Mouse (Mus musculus) cortical plate, adult 2 months (tissue): ENCODE measurements around the gene Gm17018. TPM values are rescaled to one million over a fixed set of nuclear protein-coding genes. Genes with fewer than 3 reads are reported as not detected.

Experiments used
- H3K27ac ChIP-seq: fragments of 200-500 bp; 2 replicates; pipeline ENCODE4 v1.5.1; 2012; ENCODE audit warnings: low read length, control low read depth, inconsistent platforms; ENCODE audit not compliant: insufficient read depth
- H3K4me1 ChIP-seq: fragments of 200-500 bp; 2 replicates; pipeline ENCODE4 v1.6.1; 2011; ENCODE audit warnings: low read length; ENCODE audit not compliant: control insufficient read depth, insufficient read depth
- H3K4me3 ChIP-seq: fragments of 200-500 bp; 2 replicates; pipeline ENCODE4 v1.5.1; 2011; ENCODE audit warnings: mild to moderate bottlenecking, low read length, control low read depth; ENCODE audit not compliant: insufficient read depth
- CTCF ChIP-seq: fragments of 200-500 bp; IDR thresholded peaks from 2 replicates; pipeline ENCODE4 v1.5.1; 2011; ENCODE audit warnings: mild to moderate bottlenecking, control low read depth, low read length; ENCODE audit not compliant: insufficient read depth; ENCODE audit errors: extremely low read depth
- POLR2A ChIP-seq: fragments of 200-500 bp; IDR thresholded peaks from 2 replicates; pipeline ENCODE4 v1.6.1; 2011; ENCODE audit warnings: mild to moderate bottlenecking, low read length, control low read depth; ENCODE audit not compliant: insufficient read depth; ENCODE audit errors: extremely low read depth
- polyA plus RNA-seq: library from polyadenylated mRNA; depleted of rRNA; stranded (reverse); fragments of >200 nt; gene quantifications from 2 replicates; pipeline ENCODE4 v1.2.3, GENCODE M21; 2012

Gm17018 gene
- polyA plus RNA-seq, 1 experiment = 54.5 TPM

DNA sequence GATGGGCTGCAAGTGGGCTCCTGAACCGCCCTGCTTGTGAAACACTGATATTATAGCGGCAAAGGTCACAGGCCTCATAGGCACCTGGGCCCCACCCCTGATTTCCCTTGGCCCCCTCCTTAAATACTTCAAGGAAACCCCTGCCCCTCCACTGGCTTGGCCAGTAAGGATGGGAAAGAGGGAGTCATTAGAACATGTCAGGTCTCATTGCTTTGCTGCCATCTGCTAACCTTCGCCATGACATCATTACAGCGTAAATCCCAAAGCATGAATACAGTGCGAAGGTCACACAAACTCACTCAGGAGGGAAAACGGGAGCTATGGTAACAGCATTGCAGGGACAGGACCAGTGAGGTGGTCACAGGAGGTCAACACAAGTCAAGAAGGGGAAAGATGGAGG is 36.0 kb downstream of the Gm17018 start:
- no peak overlapping the region for H3K27ac ChIP-seq
- TF ChIP-seq POLR2A = no peak
- no peak for TF ChIP-seq CTCF
- no peaks in the 10 kb centered on the region for H3K4me1 ChIP-seq
- H3K4me3 ChIP-seq = no peak overlapping the region

DNA sequence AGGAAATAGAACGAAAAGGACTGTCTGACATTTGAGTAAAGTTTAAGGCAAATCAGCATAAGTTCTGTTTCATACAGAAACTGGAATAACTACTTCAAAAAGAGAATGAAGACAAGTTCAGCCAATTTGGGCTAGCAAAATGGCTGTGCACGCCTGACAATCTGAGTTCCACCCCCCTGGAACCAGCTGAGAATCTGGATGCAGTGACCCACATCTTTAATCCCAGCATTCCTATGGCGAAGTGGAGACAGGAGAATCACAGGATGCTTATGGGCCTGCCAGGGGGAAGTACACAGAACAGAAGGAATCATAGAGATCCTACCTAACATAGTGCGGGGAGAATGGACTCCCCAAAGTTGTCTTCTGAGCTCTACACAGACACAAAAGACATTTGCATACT is 36.7 kb downstream of the Gm17018 start:
- no peaks in the 10 kb centered on the region for H3K4me1 ChIP-seq
- H3K4me3 ChIP-seq = no peak overlapping the region
- H3K27ac ChIP-seq = no peak overlapping the region
- TF ChIP-seq POLR2A = no peak
- TF ChIP-seq CTCF = no peak

DNA sequence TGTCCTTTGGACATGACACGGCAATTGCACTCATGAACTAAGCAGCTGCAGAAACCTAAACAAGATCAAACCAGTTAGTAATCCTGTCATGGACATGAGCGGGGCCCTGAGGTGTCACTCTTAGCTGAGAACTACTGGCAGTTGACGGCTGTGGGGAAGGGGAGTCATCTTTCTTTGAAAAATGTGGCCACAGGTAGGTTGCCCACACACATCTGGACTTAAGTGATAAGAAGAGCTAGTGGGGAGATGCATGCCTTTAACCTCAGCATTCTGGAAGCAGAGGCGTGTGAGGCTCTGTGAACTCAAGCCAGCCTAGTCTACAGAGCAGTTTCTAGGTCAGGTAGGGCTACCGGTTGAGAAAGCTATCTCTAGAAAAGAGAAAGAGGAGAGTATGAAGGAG is 42.2 kb downstream of the Gm17018 start:
- Histone ChIP-seq H3K4me3 (no peak overlapping the region), H3K27ac (no peak overlapping the region), H3K4me1 (no peaks in the 10 kb centered on the region)
- TF ChIP-seq CTCF (no peak), POLR2A (no peak)

DNA sequence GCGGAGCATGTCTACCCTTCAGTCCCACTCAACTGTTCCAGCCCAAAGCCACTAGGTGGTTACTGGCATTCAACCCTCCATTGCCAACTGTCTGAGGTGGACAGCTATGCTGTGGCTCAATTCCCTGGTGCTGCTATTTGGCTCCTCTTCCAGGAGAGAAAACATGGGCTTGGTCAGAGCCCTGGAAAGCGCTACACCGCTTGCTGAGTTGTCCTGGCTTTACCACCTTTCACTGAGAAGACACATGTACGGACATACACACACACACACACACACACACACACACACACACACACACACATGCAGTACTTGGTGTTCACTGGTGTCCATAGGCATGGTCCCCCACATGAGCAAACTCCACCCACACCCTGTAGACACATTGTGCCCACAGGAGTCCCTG is 46.3 kb downstream of the Gm17018 start:
- H3K4me3 ChIP-seq = no peak overlapping the region
- no peak for TF ChIP-seq CTCF
- TF ChIP-seq POLR2A = no peak
- H3K4me1 ChIP-seq = no peaks in the 10 kb centered on the region
- no peak overlapping the region for H3K27ac ChIP-seq

DNA sequence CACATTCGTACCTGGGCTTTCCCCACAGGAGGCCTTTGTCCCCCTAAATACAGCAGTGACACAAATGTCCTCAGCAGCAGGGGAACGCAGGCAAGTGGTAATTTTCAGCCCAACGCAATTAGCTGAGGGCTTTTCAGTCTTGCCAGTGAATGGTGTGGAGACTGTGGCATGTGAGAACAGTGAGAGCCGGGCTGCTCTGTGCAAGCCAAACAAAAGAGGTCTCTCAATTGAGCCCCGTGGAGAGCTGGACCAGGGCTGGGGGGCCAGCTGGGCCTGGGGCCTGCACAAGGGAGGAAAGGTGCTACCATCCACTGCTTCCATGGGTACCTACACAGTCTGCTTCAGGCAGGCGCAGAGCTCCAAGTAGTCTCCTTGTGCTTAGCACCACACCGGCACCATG is 47.1 kb downstream of the Gm17018 start:
- no peaks in the 10 kb centered on the region for H3K4me1 ChIP-seq
- no peak for TF ChIP-seq POLR2A
- no peak for TF ChIP-seq CTCF

DNA sequence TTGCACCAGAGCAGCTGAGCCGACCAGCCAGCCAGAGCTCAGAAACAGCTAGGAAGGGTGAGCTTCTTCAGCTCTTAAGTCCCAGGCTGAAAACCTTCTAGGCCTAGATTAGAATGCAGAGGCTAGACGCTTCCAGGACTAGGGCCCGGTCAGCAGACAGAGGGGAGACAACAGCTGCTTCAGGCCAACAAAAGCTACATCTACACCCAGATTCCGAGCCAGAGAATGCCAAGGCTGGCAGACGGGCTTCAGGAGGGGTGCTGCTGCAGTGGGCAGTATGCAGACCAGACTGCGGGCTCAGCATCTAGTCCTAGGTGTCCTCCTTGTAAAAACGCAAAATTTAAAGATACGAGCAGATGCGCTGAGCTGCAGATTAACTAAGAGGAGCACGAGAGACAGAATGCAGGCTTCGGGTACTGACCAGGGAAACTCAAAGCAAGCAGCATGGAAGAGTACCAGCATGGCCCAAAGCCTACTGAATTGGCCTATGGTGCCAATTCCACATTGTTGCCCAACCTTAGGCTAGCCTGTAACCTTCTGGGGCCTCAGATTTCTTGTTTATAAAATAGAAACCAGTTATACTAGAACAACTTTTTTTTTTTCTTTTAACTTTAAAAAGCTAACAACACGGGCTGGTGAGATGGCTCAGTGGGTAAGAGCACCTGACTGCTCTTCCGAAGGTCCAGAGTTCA is 48.4 kb downstream of the Gm17018 start:
- Histone ChIP-seq H3K4me3 (no peak overlapping the region), H3K27ac (no peak overlapping the region), H3K4me1 (no peaks in the 10 kb centered on the region)
- TF ChIP-seq POLR2A = no peak
- TF ChIP-seq CTCF = no peak

More for the DNA sequence above, 47.1 kb downstream of the Gm17018 start:
- H3K27ac ChIP-seq = no peak overlapping the region
- H3K4me3 ChIP-seq = no peak overlapping the region

DNA sequence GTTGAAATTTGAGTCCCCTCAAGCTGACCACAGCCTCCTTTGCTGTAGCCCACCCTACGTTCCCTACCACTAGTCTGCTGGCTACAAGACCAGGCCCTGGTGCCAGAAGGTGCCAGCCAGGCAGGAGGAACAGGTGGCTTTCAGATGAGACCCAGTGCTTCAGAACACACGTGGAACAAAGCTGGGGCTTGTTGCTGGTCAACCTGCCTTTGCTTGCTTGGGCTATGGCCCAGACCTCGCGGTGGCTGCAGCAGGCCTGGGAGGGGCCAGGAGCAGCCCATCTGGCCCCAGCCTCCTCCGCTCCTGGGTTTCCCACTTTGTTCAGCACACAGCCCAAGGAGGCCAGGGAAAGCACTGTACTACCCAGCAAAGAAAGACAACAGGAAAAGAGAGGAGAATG is 50.4 kb downstream of the Gm17018 start:
- TF ChIP-seq CTCF (no peak), POLR2A (no peak)
- Histone ChIP-seq H3K27ac (no peak overlapping the region), H3K4me3 (no peak overlapping the region), H3K4me1 (peaks cover 2% of the 10 kb centered on the region)

DNA sequence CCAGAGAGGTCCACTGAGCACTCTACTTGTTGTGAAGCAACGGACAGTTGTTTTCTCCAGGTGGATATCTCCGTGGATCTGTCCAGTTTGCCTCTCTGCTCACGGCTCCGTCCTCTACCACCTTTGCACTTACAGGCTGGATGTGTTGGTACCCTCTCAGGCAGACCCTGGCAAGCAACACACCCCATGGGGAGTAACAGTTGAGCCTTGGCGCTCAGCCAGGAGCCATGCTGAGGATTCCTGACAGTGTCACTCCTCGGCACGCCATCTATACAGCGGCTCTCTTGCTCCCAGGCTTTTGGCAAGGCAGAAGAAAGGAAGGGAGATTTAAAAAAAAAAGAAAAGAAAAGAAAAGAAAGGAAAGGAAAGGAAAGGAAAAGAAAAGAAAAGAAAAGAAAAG is 54.0 kb downstream of the Gm17018 start:
- Histone ChIP-seq H3K4me3 (no peak overlapping the region), H3K27ac (no peak overlapping the region)
- TF ChIP-seq CTCF = no peak
- no peak for TF ChIP-seq POLR2A

DNA sequence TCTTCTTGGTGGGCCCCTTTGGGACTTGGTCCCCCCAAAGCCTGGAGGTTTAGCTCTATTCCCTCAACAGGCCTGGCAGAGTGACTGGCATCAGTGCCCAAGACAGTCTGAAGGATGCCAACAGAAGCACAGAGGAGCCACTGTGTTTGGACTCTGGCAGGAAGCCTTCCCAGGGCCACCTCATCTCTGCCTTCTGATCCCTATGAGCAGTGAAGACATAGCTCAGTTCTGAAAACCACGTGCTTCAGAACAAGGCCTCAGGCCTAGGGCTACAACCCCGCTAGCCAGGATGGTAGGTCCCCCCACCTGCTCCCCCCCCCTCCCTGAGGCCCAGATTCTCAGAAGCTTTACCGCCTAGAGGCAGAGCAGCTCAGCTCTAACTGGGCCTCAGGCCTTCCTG is 54.5 kb downstream of the Gm17018 start:
- Histone ChIP-seq H3K27ac (no peak overlapping the region), H3K4me1 (peaks cover 7% of the 10 kb centered on the region), H3K4me3 (no peak overlapping the region)
- TF ChIP-seq CTCF (no peak), POLR2A (no peak)

More for the DNA sequence above, 54.0 kb downstream of the Gm17018 start:
- H3K4me1 ChIP-seq = peaks cover 7% of the 10 kb centered on the region

DNA sequence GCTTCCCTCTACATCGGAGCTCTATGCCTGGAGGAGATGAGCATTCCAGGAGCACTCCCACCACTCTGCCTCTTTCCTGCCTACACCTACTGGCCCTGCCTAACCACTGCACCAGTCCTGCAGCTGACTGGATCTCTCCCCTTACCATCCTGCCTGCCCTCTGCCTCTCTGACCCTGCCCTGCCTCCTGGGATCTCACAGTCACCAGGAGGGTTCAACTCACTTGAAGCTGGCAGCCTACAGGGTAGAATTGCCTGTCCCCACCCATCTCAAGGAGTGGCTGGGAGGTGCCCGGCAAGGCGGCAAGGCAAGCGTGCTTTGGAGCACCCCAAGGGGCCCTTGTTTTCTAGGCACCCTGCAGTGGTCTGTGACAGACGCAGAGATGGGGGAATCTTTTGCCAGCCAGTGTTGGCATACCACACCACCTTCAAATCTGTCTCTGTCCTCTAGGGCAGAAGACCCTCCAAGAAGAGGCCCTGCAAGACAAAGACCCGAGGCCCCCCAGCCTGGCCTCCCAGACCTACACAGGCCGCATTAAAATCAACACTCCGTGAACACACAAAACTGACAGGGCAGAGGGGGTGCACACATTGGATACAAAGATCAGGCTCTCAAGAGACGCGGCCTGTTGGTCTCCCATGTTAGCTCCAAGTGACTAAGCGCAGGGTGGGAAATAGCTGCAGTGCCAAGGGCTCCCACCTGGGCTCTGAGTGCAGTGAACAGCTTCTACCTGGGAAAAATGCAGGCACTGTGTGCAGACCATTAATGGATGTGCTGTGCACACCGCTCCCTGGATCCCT is 55.2 kb downstream of the Gm17018 start:
- no peak for TF ChIP-seq CTCF
- TF ChIP-seq POLR2A = no peak
- Histone ChIP-seq H3K27ac (no peak overlapping the region), H3K4me3 (no peak overlapping the region), H3K4me1 (peaks cover 7% of the 10 kb centered on the region)

DNA sequence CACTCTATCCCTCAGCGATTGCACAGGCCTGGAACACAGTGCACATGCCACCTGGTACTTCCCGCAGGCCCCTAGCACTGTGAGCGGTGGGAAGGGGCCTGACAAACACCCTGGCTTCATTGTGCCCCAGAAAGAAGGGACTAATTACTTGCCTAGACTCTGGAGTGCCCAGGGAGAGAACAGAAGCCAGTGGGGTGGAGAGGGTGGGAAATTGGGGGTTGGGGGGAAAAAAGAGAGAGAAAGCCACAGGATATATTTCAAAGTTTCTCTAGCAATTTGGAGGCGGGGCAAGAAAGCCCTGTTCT is 55.8 kb downstream of the Gm17018 start:
- TF ChIP-seq POLR2A (no peak), CTCF (no peak)
- peaks cover 7% of the 10 kb centered on the region for H3K4me1 ChIP-seq

More for the DNA sequence above, 55.8 kb downstream of the Gm17018 start:
- no peak overlapping the region for H3K4me3 ChIP-seq
- no peak overlapping the region for H3K27ac ChIP-seq
